Mouse (Mus musculus) midbrain, embryonic 11.5 days (tissue): ENCODE measurements around the gene Phf2. TPM values are rescaled to one million over a fixed set of nuclear protein-coding genes. Genes with fewer than 3 reads are reported as not detected.

Experiments
- ATAC-seq: fragments of 200-750 bp; cut with Nextera tagmentation; 2 replicates; pipeline ENCODE4 v1.8.0; 2017; ENCODE audit warnings: moderate TSS enrichment, moderate library complexity; ENCODE audit not compliant: low FRiP score
- DNase-seq: peaks from one replicate; pipeline ENCODE4 v3.0.0; 2015; ENCODE audit warnings: low spot score; ENCODE audit errors: missing footprints
- H3K27ac ChIP-seq: fragments of 300-500 bp; sonication (generic); 2 replicates; pipeline ENCODE4 v1.5.1; 2014; ENCODE audit warnings: low read depth, low read length
- H3K27me3 ChIP-seq: fragments of 300-500 bp; sonication (generic); 2 replicates; pipeline ENCODE4 v1.6.1; 2014; ENCODE audit warnings: mild to moderate bottlenecking, low read length, moderate library complexity, mixed read lengths; ENCODE audit not compliant: control insufficient read depth, insufficient read depth
- H3K36me3 ChIP-seq: fragments of 300-500 bp; sonication (generic); 2 replicates; pipeline ENCODE4 v1.6.1; 2014; ENCODE audit warnings: mild to moderate bottlenecking, low read length, moderate library complexity, mixed read lengths; ENCODE audit not compliant: control insufficient read depth, insufficient read depth
- H3K4me1 ChIP-seq: fragments of 300-500 bp; sonication (generic); 2 replicates; pipeline ENCODE4 v1.6.1; 2014; ENCODE audit warnings: low read length; ENCODE audit not compliant: control insufficient read depth, insufficient read depth
- H3K4me2 ChIP-seq: fragments of 300-500 bp; sonication (generic); 2 replicates; pipeline ENCODE4 v1.6.1; 2014; ENCODE audit warnings: mild to moderate bottlenecking, moderate library complexity
- H3K4me3 ChIP-seq: fragments of 300-500 bp; sonication (generic); 2 replicates; pipeline ENCODE4 v1.5.1; 2014; ENCODE audit warnings: low read depth, low read length
- H3K9ac ChIP-seq: fragments of 300-500 bp; sonication (generic); 2 replicates; pipeline ENCODE4 v1.6.1; 2014; ENCODE audit warnings: low read length
- H3K9me3 ChIP-seq: fragments of 300-500 bp; sonication (generic); 2 replicates; pipeline ENCODE4 v1.6.1; 2016; ENCODE audit warnings: low read length; ENCODE audit not compliant: control insufficient read depth
- WGBS: fragments of 180-500 bp; shearing (Covaris S2); extraction: QIAGEN DNeasy Blood & Tissue Kit; methylation state at CpG from one replicate; pipeline ENCODE4 v1.1.7; 2014; 5-methylcytosine and 5-hydroxymethylcytosine counted together
- polyA plus RNA-seq: library from polyadenylated mRNA; unstranded; fragments of >200 nt; fragmentation: Nextera tagmentation; extraction: Ambion mirVana; gene quantifications from 2 replicates; pipeline ENCODE4 v1.2.1, GENCODE M21; 2014

The Phf2 gene
- polyA plus RNA-seq, 1 experiment from 2014 or later, result 10.7 TPM

GRCm38 (mm10) chr13:48890260-48890960 is 19.5 kb upstream of the Phf2 start:
- ATAC-seq (no peak), DNase-seq (no peak)
- H3K4me2 ChIP-seq, result no peak overlapping the region
- no peaks in the 10 kb centered on the region for H3K4me1 ChIP-seq
- H3K9me3 ChIP-seq, result no peaks in the 10 kb centered on the region
- H3K9ac ChIP-seq, result no peak overlapping the region
- H3K36me3 ChIP-seq, result peaks cover 21% of the 10 kb centered on the region
- H3K27ac ChIP-seq, result no peak overlapping the region
- H3K27me3 ChIP-seq, result no peaks in the 10 kb centered on the region
- H3K4me3 ChIP-seq, result no peak overlapping the region
- WGBS, result 94% methylated on average over 4 of the region's 4 CpGs

DNA sequence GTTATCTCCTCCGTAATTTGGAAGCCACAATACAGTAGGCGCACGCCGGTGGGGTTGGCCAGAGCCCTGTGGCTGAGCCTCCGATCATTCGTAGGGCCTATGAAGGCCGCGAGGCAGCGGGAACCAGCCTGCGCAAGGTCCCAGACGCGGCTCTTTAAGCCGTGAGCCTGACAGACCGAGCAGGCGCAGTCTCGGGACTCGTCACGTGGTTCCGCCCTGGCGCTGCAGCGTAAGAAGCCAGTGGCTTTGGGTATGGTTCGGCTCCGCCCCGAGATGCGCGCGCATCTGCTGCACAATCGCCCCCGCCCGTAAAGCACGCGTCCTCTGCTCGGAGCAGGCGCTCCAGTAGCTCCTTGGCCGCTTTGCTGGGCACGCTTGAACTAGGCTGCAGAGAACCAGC is 7.6 kb upstream of the Phf2 start:
- Histone ChIP-seq H3K4me3 (peak overlapping the region; percentile 30), H3K9ac (peak overlapping the region; percentile 81), H3K4me2 (peak overlapping the region; percentile 57), H3K27ac (peak overlapping the region; percentile 78), H3K36me3 (peaks cover 4% of the 10 kb centered on the region; the same call in 1 of the 2 replicates), H3K4me1 (peaks cover 8% of the 10 kb centered on the region), H3K9me3 (no peaks in the 10 kb centered on the region), H3K27me3 (no peaks in the 10 kb centered on the region)
- peak; percentile 100 for DNase-seq
- ATAC-seq, result peak; percentile 100
- under 1% methylated on average over 36 of the region's 36 CpGs for WGBS

GRCm38 (mm10) chr13:48877805-48878204 is 6.9 kb upstream of the Phf2 start:
- Histone ChIP-seq H3K27ac (peak overlapping the region; percentile 78), H3K4me2 (peak overlapping the region; percentile 57), H3K9me3 (no peaks in the 10 kb centered on the region), H3K9ac (peak overlapping the region; percentile 81), H3K4me3 (no peak overlapping the region; the same call in 1 of the 2 replicates), H3K36me3 (peaks cover 4% of the 10 kb centered on the region; the same call in 1 of the 2 replicates), H3K4me1 (peaks cover 8% of the 10 kb centered on the region), H3K27me3 (no peaks in the 10 kb centered on the region)
- ATAC-seq (no peak), DNase-seq (no peak)

- no peaks in the 10 kb centered on the region for H3K27me3 ChIP-seq
- DNase-seq, result no peak
- H3K4me3 ChIP-seq, result no peak overlapping the region
- no peaks in the 10 kb centered on the region for H3K36me3 ChIP-seq
- no peak overlapping the region for H3K9ac ChIP-seq
- no peak overlapping the region for H3K27ac ChIP-seq
- WGBS, result 82% methylated on average over 5 of the region's 5 CpGs
- ATAC-seq, result no peak
- no peak overlapping the region for H3K4me2 ChIP-seq
- H3K4me1 ChIP-seq, result peaks cover 21% of the 10 kb centered on the region
- no peaks in the 10 kb centered on the region for H3K9me3 ChIP-seq
These were observed 1.8 kb upstream of the Phf2 start for GRCm38 (mm10) chr13:48872726-48873125.

GRCm38 (mm10) chr13:48871887-48872606 is 1.1 kb upstream of the Phf2 start:
- DNase-seq (no peak), ATAC-seq (no peak)
- H3K27ac ChIP-seq, result no peak overlapping the region
- WGBS, result 69% methylated on average over 7 of the region's 7 CpGs
- H3K27me3 ChIP-seq, result no peaks in the 10 kb centered on the region
- H3K9ac ChIP-seq, result peak overlapping the region; percentile 98
- H3K9me3 ChIP-seq, result no peaks in the 10 kb centered on the region
- peak overlapping the region; percentile 98 for H3K4me3 ChIP-seq
- H3K36me3 ChIP-seq, result no peaks in the 10 kb centered on the region
- peaks cover 21% of the 10 kb centered on the region for H3K4me1 ChIP-seq
- peak overlapping the region; percentile 74 for H3K4me2 ChIP-seq

DNA sequence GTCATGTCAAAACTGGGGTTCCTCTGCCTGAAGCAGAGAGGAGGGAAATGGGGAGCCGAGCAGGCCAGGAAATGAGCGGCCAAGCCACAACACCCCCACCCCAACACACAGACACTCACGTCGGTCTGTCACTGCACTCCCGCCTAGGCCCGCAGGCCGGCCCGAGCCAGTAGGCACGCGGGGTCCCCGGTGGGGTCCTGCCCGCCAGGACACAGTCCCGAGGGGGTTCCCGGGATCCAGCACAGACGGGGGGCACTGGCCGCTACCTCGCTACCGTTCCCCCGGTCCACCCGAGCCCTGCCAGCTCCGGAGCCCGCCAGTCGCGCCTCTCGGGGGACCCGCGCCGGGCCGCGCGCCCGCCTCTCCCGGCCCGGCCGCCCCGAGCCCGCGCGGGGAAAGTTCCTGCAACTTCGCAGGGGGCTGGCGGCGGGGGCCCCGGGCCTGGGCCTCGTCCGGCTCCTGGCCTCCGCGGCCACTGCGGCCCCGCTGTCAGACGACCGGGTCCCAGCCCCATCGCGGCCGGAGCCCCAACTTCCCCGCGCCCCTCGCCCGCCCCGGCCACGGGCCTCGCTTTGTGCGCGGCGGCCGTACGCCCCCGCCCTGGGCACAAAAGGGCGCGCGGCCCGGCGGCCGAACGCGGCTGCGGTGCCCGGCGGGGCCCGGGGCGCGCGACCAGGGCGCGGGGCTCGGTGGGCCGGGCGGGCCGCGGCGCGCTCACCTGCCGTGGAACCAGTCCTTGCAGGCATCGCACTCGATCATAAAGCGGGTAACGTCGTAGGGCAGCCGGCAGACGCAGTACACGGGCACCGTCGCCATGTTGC is 759 bp downstream of the Phf2 start:
- no peaks in the 10 kb centered on the region for H3K27me3 ChIP-seq
- DNase-seq, result peak; percentile 94
- peak; percentile 56 for ATAC-seq
- peak overlapping the region; percentile 98 for H3K4me3 ChIP-seq
- no peaks in the 10 kb centered on the region for H3K36me3 ChIP-seq
- no peaks in the 10 kb centered on the region for H3K9me3 ChIP-seq
- peak overlapping the region; percentile 72 for H3K4me2 ChIP-seq
- H3K27ac ChIP-seq, result peak overlapping the region; percentile 48; the same call in 1 of the 2 replicates
- peaks cover 21% of the 10 kb centered on the region for H3K4me1 ChIP-seq
- under 1% methylated on average over 86 of the region's 102 CpGs for WGBS
- H3K9ac ChIP-seq, result peak overlapping the region; percentile 98

DNA sequence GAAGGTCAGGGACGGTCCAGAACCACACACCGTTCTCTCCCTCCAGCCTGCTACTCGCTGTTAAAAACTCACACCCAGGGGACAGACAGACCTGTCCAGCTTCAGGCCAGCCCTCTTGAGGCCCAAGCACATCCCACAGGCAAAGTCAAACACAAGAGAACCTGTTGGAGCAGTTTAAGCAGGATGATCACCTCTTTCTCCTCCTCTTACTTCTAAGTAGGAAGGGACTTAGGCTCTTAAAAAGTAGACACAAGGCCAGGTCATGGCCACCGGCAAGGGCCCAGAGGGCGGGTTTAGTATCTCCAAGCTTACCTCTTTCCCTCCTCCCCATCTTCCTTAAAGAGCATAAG is 1.3 kb downstream of the Phf2 start:
- Histone ChIP-seq H3K27me3 (no peaks in the 10 kb centered on the region), H3K27ac (no peak overlapping the region; the same call in 1 of the 2 replicates), H3K9ac (peak overlapping the region; percentile 98), H3K4me1 (peaks cover 21% of the 10 kb centered on the region), H3K4me3 (peak overlapping the region; percentile 98), H3K36me3 (no peaks in the 10 kb centered on the region), H3K4me2 (peak overlapping the region; percentile 72), H3K9me3 (no peaks in the 10 kb centered on the region)
- 17% methylated on average over 5 of the region's 5 CpGs for WGBS
- ATAC-seq, result no peak
- DNase-seq, result peak; percentile 90

GRCm38 (mm10) chr13:48869088-48869487 is 1.8 kb downstream of the Phf2 start:
- no peaks in the 10 kb centered on the region for H3K27me3 ChIP-seq
- peaks cover 21% of the 10 kb centered on the region for H3K4me1 ChIP-seq
- H3K36me3 ChIP-seq, result no peaks in the 10 kb centered on the region
- peak overlapping the region; percentile 98 for H3K4me3 ChIP-seq
- DNase-seq (no peak), ATAC-seq (no peak)
- no peak overlapping the region for H3K27ac ChIP-seq
- 26% methylated on average over 5 of the region's 5 CpGs for WGBS
- no peaks in the 10 kb centered on the region for H3K9me3 ChIP-seq
- H3K9ac ChIP-seq, result peak overlapping the region; percentile 98
- peak overlapping the region; percentile 72 for H3K4me2 ChIP-seq
